Mouse (Mus musculus) liver, postnatal 0 days (tissue): ENCODE data around the gene Gcgr.

ENCODE experiments used
- CTCF ChIP-seq: sonication (generic); IDR thresholded peaks from 2 replicates; pipeline ENCODE4 v1.5.1; 2016; ENCODE audit warnings: antibody characterized with exemption, low read depth
- EP300 ChIP-seq: IDR thresholded peaks from 2 replicates; pipeline ENCODE4 v1.6.1; 2016; ENCODE audit warnings: antibody characterized with exemption, low read depth, mild to moderate bottlenecking

DNA sequence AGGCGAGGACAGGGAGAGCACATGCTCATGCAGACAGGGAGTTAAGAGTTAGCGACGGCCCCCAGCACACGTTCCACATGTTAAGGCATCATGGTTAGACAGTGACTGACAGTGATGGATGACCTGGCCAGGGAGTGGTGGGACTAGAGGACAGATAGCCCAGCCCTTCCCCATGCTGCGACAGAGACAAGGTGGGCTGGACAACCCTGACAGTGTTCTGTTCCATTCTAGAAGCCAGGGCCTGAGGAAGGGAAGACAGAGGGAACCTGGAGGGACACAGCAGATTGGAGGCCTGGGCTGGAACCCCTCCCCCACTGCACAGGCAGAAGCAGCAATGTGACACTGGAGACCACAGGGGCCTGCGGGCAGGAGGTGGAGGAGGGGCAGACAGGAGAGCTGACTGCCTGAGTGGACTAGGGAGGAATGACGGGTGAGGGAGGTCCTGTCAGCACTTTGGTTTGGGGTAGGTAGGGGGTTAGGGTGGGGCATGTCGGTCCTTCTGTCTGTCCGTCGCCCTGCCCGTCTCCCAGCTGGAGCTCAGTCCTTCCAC is 48.3 kb downstream of the Gcgr start:
- TF ChIP-seq CTCF = no peak
- TF ChIP-seq EP300 = no peak
